Mouse (Mus musculus) neural tube, postnatal 0 days (tissue): Measurements from ENCODE around the gene Rab9. TPM values are rescaled to one million over a fixed set of nuclear protein-coding genes. Genes with fewer than 3 reads are reported as not detected.

Experiments
- polyA plus RNA-seq: library from polyadenylated mRNA; unstranded; fragments of >200 nt; fragmentation: Nextera tagmentation; extraction: Ambion mirVana; gene quantifications from 2 replicates; pipeline ENCODE4 v1.2.1, GENCODE M21; 2015

The Rab9 gene
- polyA plus RNA-seq: 65.5 and 74.4 TPM in 2 replicates

GRCm38 (mm10) chrX:166479365-166479983 is at the start of gene Rab9:
Rab9 (minus strand) TSS chrX:166479867.

GRCm38 (mm10) chrX:166518345-166518744 is 38.7 kb upstream of the Rab9 start, which contains the start of gene Tceanc:
Tceanc (minus strand) TSS chrX:166518567.

GRCm38 (mm10) chrX:166440616-166441063 is 39.0 kb downstream of the Rab9 start, which contains the start of gene Ofd1:
Ofd1 (minus strand) TSS chrX:166440704.

GRCm38 (mm10) chrX:166440036-166440615 is 39.5 kb downstream of the Rab9 start, which contains the start of gene Trappc2:
Trappc2 (plus strand) TSS chrX:166440574.

Other genes with a start within 250 kb of the Rab9 start
- gene Gpm6b, start 241.0 kb downstream of the Rab9 start, polyA plus RNA-seq: 358 and 365 TPM in 2 replicates
- gene Trappc2, start 39.3 kb downstream of the Rab9 start, polyA plus RNA-seq: 87.7 and 100 TPM in 2 replicates
- 5.5 and 6.2 TPM in 2 replicates for gene Ofd1, start 39.2 kb downstream of the Rab9 start, polyA plus RNA-seq
- gene Tceanc, start 38.7 kb upstream of the Rab9 start, polyA plus RNA-seq: 2.8 and 3.3 TPM in 2 replicates
- 6.8 and 9.0 TPM in 2 replicates for gene Egfl6, start 105.9 kb upstream of the Rab9 start, polyA plus RNA-seq